Mouse (Mus musculus) layer of hippocampus, adult 18-20 months (tissue): Measurements from ENCODE around the gene Yipf6. TPM values are rescaled to one million over a fixed set of nuclear protein-coding genes. Genes with fewer than 3 reads are reported as not detected.
"Not testable (repeated sequence)": the region's sequence is repeated elsewhere in the genome, so short reads cannot be mapped to it uniquely, and the experiment has no call there.

Experiments
- DNase-seq, 2 experiments: peaks; one replicate each; pipeline ENCODE4 v3.0.0; 2022; ENCODE audit warnings: low spot score in 2 of 2
- long read RNA-seq: library from polyadenylated mRNA; stranded (forward); transcript quantifications from one replicate; pipeline ENCODE4 v2.0.0, GENCODE M21; 2021
- total RNA-seq, 2 experiments: library from RNA; stranded (reverse); gene quantifications; 2 replicates each; pipeline ENCODE4 v1.2.3; 2021

The Yipf6 gene
- total RNA-seq = 10 to 100 TPM; 39.6 to 41.1 TPM
- long read RNA-seq, full-length matches to known transcripts = 59 of 69 reads
- long read RNA-seq, partial matches to known transcripts = 1 of 69 reads
- long read RNA-seq, other reads (novel, unspliced or antisense) = 9 of 69 reads

GRCm38 (mm10) chrX:98936101-98936500 lies at the start of gene Yipf6:
Yipf6 (plus strand) TSS chrX:98936316.
- DNase-seq = no peak

DNA sequence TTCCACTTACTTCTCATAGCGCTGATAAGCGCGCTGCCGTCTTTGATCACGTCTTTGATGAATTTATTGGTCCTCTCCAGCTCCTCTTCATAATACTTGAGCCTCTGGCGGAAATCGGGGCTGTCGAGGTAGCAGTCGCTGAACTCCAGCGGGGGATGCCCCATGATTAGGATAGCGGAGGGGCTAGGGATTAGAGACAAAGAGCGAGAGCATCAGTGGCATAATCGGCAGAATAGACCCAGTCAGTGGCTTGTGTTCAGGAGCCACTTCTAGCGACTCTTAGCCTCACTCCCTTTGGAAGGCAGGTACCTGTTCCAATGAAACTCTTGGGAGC lies 46.1 kb upstream of the Yipf6 start:
- DNase-seq = peak in 1 of 2 experiments; percentile 2

DNA sequence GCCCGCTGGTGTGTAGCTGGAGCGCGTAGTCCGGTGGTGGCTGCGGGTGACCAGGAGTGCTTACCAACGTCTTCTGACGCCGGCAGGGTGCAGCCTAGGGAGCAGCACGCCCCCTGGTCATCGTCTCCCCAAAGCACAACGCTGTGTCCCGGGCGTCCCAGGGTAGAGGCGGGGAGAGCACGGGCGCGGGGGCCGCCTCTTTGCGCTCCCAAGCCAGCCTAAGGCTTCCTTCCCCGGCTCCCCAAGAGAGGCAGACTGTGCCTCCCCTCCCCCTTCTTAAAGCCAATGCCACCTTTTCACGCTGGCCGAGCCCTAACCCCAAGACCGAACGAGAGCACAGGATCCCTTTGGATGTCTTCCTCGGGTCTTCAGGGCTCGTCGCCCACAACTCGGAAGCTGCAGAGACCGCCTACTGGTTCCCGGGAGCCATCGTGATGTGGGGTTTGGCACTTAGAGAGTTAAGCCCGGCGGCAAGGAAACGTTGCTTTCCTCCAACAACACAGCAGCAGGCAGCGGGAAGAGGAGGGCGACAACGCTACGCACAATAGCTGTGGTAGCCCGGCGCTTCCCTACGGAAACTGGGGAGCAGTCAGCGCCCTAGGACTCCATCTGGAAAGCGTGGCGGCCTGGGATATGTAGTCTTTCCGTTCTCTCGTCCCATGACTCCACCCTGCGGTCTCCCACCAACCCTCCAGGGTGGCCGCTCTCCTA lies 45.6 kb upstream of the Yipf6 start, which contains the start of gene Ophn1:
Gene Ophn1, minus strand, starts transcription at position 620 of the 711 bp plus-strand sequence.
- peak; percentile 69 to 84 for DNase-seq

DNA sequence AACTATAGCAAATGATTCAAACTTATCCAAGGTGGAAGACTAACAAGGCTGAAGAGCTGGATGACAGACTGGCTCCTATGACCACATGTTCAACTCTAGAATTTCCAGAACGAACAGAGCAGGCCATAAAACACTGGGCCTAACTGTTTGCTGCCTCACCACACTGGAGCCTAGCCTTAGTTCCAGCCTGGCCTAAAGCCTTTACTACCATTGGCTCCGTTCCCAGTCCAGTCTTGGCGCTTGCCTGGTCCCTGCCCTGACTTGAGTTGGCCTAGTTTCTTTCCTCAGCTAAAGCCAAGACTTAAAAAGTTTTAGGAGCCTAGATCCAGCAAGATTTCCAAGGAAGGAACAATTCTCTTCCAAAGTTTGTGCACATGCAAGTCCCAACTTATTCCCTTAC lies 37.8 kb upstream of the Yipf6 start:
- no peak for DNase-seq

- no peak for DNase-seq
These were observed 31.9 kb upstream of the Yipf6 start for GRCm38 (mm10) chrX:98904226-98904625.

DNA sequence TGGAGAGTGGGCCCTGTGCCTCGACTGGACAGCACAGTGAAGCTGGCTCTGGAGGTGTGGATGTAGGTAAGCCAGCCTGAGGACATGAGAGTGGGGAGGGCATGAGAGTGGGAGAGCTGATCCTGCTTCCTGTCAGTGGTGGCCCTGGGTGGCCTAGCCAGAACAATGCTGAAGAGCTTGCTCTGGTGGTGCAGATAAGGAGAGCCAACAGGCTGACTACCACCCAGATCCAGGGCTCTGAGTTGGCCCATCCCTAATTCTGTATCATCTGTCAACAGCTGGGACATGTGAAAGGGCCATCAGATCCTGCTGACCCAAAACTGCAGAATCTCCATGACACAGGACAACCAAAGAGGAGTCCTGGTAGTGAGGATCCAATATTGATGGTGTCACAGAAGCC lies 27.2 kb upstream of the Yipf6 start:
- no peak for DNase-seq

- DNase-seq = peak in 1 of 2 experiments; percentile 51
These were observed 16.7 kb upstream of the Yipf6 start for GRCm38 (mm10) chrX:98919423-98919822.

DNA sequence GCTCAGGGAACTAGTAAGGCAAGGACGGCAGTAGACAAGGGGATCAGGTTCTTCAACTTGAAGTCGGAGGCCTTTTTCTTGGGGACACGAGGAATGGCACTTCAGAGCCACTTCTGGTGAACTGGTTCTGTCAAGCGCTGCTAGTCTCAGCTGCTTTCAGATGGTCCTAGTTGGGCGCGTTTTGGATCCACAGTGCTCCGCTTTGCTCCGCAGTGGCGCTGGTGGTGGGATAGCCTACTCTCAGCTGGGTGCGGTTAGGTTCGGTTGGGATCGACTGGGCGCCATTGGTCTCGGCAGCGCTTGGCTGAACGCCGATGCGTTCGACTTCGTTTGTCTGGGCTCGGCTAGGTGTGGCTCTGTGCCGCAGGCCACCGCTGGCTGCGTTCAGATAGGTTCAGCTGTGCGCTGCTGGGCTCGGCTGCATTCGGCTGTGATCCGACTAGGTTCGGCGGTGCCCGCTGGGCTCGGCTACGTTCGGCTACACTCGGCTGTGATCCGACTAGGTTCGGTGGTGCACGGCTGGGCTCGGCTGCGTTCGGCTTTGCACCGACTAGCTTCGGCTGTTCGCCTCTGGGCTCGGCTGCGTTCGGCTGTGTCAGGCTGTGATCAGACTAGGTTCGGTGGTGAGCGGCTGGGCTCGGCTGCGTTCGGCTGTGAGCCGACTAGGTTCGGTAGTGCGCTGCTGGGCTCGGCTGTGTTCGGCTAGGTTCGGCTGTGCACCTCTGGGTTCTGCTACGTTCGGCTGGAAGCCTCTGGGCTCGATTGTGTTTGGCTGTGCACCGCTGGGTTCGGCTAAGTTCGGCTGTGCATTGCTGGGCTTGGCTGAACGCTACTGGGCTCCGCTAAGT lies 815 bp downstream of the Yipf6 start:
- DNase-seq = peak; percentile 94 to 99

DNA sequence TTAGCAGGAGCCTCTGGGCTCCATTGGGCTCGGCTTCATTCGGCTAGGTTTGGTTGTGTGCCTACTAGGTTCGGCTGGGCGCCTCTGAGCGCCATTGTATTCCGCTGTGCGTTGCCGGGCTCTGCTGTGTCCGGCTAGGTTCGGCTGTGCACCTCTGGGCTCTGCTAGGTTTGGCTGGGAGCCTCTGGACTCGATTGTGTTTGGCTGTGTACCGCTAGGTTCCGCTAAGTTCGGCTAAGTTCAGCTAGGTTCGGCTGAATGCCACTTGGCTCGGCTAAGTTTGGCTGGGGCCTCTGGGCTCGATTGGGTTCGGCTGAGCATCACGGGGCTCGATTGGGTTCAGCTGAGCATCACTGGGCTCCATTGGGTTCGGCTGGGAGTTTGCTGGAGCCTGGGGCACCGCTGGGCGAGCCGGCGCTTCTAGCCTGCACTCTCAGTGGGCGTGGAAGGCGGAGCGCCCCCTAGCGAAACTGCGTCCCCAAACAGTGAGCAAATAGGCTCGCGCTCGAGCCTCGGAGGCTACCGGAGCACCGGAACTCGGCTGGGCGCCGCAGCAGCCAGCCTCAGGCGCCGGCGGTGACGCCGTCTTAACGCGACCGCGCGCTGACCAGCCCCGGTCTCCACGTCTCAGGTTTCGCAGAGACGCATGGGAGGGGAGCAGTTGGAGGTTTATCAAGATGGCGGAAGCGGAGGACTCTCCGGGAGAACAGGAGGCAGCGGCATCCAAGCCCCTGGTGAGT lies 1.6 kb downstream of the Yipf6 start:
- DNase-seq = peak; percentile 88 to 95

- no peak for DNase-seq
These were observed 17.8 kb downstream of the Yipf6 start for GRCm38 (mm10) chrX:98953941-98954340.

GRCm38 (mm10) chrX:98958287-98958686 lies 22.2 kb downstream of the Yipf6 start:
- DNase-seq = no peak

GRCm38 (mm10) chrX:98959050-98959449 lies 22.9 kb downstream of the Yipf6 start:
- no peak for DNase-seq

- no peak for DNase-seq
These were observed 27.6 kb downstream of the Yipf6 start for GRCm38 (mm10) chrX:98963742-98964141.

- no peak for DNase-seq
These were observed 28.4 kb downstream of the Yipf6 start for GRCm38 (mm10) chrX:98964513-98964912.

- not testable (repeated sequence) for DNase-seq
These were observed 50.5 kb downstream of the Yipf6 start for GRCm38 (mm10) chrX:98986611-98987010.

DNA sequence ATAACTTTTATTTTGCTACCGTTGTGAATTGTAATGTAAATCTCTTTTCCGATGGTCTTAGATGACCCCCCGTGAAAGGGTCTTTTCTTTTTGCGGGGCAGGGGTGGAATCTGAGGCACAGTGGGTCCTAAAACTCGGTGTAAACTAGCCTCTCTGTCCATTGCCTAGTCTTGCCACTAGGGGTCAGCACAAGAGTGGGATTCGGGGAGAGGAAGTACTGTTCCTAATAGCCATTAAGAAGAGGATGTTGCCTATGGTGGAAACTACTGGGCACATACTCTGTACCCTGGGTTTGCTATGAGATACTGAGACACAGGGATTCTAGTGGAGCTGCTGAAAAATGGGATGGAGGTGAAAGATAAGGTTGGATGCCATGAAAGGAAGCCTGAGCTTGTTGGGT lies 53.5 kb downstream of the Yipf6 start:
- peak; percentile 16 to 49 for DNase-seq

Other genes with a start within 250 kb of the Yipf6 start
- gene Ophn1, start 45.3 kb upstream of the Yipf6 start, total RNA-seq = 10 to 100 TPM; 35.6 to 40.1 TPM
- gene Stard8, start 66.9 kb downstream of the Yipf6 start, total RNA-seq = 1 to 10 TPM; 8.9 to 10.0 TPM
- gene Efnb1, start 199.8 kb downstream of the Yipf6 start, total RNA-seq = 10 to 100 TPM; 15.4 to 17.3 TPM